Mouse (Mus musculus) spleen, postnatal 10 days (tissue): ENCODE data around the gene Usp39.
A peak's percentile ranks its signal among the peaks of the same experiment; 100 is the strongest.

Source experiments
- DNase-seq, 2 experiments: peaks; one replicate each; pipeline ENCODE4 v3.0.0; 2021 to 2022; ENCODE audit warnings: low spot score in 2 of 2

The Usp39 gene

GRCm38 (mm10) chr6:72345074-72345567 is at the start of gene Usp39:
Gene Usp39 (minus strand): TSS chr6:72345184.
- peak; percentile 90 to 95 for DNase-seq

- DNase-seq = no peak
Observed at GRCm38 (mm10) chr6:72392341-72392740, 47.4 kb upstream of the Usp39 start.

GRCm38 (mm10) chr6:72390795-72391521 is 46.0 kb upstream of the Usp39 start:
- DNase-seq = peak; percentile 61 to 68

GRCm38 (mm10) chr6:72389941-72390771 is 45.2 kb upstream of the Usp39 start, which contains the start of gene Vamp8:
Gene Vamp8 (minus strand): TSS chr6:72390703.
- DNase-seq = peak; percentile 76 to 83

- peak in 1 of 2 experiments; percentile 81 for DNase-seq
Observed at GRCm38 (mm10) chr6:72389471-72389940, 44.5 kb upstream of the Usp39 start.

- peak in 1 of 2 experiments; percentile 46 for DNase-seq
Observed at GRCm38 (mm10) chr6:72388791-72389329, 43.9 kb upstream of the Usp39 start.

- no peak for DNase-seq
Observed at GRCm38 (mm10) chr6:72388266-72388665, 43.3 kb upstream of the Usp39 start.

- no peak for DNase-seq
Observed at GRCm38 (mm10) chr6:72387816-72388215, 42.8 kb upstream of the Usp39 start.

GRCm38 (mm10) chr6:72386561-72386960 is 41.6 kb upstream of the Usp39 start:
- no peak for DNase-seq

GRCm38 (mm10) chr6:72385258-72385657 is 40.3 kb upstream of the Usp39 start:
- DNase-seq = no peak

- peak in 1 of 2 experiments; percentile 33 for DNase-seq
Observed at GRCm38 (mm10) chr6:72383952-72384351, 39.0 kb upstream of the Usp39 start.

GRCm38 (mm10) chr6:72383142-72383820 is 38.3 kb upstream of the Usp39 start:
- peak in 1 of 2 experiments; percentile 41 for DNase-seq

GRCm38 (mm10) chr6:72382494-72382893 is 37.5 kb upstream of the Usp39 start:
- no peak for DNase-seq

- DNase-seq = peak; percentile 93 to 95
Observed at GRCm38 (mm10) chr6:72380131-72380770, 35.3 kb upstream of the Usp39 start, which contains the start of gene Vamp5. Gene Vamp5 (minus strand): TSS chr6:72380468.

GRCm38 (mm10) chr6:72379377-72380130 is 34.6 kb upstream of the Usp39 start:
- DNase-seq = peak in 1 of 2 experiments; percentile 58

GRCm38 (mm10) chr6:72378510-72379234 is 33.7 kb upstream of the Usp39 start:
- DNase-seq = no peak

GRCm38 (mm10) chr6:72374820-72375563 is 30.0 kb upstream of the Usp39 start:
- no peak for DNase-seq

- DNase-seq = no peak
Observed at GRCm38 (mm10) chr6:72374206-72374605, 29.2 kb upstream of the Usp39 start.

GRCm38 (mm10) chr6:72373184-72373583 is 28.2 kb upstream of the Usp39 start:
- no peak for DNase-seq
